Mouse (Mus musculus): ENCODE results near the gene Apcs. TPM values are rescaled to one million over a fixed set of nuclear protein-coding genes. Genes with fewer than 3 reads are reported as not detected.

The Apcs gene
- total RNA-seq (2021) (under 1 TPM in 1 of 2 experiments, not detected in 1; 0.40 TPM), polyA plus RNA-seq (2012; rRNA removed) (not detected in 2 replicates)
- long read RNA-seq: 0 reads

- no peak for DNase-seq
These were observed at the start of gene Apcs for GRCm38 (mm10) chr1:172894777-172895357. TSS of gene Apcs (minus strand) at chr1:172895041.

GRCm38 (mm10) chr1:172932197-172932596 lies 37.4 kb upstream of the Apcs start:
- DNase-seq: no peak

DNA sequence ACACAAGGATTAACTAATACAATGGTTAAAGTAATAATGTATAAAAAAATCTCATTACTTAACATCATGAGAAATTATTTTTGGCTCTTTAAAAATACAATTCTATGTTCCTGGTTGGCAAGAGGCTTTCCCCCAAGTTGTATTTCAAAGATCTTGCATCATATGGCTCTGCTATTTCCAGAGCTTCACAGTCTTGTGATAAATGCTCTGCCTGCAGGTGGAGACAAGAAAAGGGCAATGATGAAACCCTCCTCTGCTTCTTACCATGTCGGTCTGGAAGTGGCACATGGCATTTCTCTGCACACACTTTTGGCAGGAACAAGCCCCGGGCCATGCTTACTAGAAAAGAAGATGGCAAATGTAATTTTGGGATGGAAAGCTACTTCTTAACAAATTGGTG lies 23.6 kb upstream of the Apcs start:
- no peak for DNase-seq

- no peak for DNase-seq
These were observed 22.3 kb upstream of the Apcs start for GRCm38 (mm10) chr1:172917115-172917514.

GRCm38 (mm10) chr1:172903313-172903712 lies 8.5 kb upstream of the Apcs start:
- no peak for DNase-seq

GRCm38 (mm10) chr1:172895435-172895834 lies 594 bp upstream of the Apcs start:
- no peak for DNase-seq

GRCm38 (mm10) chr1:172876675-172877074 lies 18.2 kb downstream of the Apcs start:
- no peak for DNase-seq

GRCm38 (mm10) chr1:172875265-172875664 lies 19.6 kb downstream of the Apcs start:
- DNase-seq: no peak

DNA sequence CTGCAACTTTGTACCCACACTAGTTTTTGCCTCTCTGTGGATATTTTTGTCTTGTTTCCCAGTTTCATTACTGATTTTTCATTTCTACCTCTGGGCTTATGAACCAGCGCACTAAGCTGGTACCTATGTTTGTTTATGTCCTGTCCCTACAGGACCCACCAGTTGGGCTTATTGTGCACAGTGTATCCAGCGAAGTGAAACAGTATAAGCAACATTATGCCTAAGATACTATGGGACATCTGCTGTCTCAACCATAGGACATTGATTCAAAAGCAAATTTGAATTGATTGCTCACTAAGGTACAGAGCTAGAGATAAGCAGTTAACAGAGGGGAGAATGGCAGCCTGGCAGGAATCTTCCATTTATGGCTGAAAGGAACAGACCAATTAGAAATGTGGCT lies 46.7 kb downstream of the Apcs start:
- no peak for DNase-seq

GRCm38 (mm10) chr1:172847044-172847761 lies 47.6 kb downstream of the Apcs start:
- DNase-seq: no peak

Other genes starting within 250 kb of the Apcs start
- 1 to 10 TPM in 1 of 2 experiments, not detected in 1; 1.0 TPM for gene Crp, start 197.0 kb downstream of the Apcs start, total RNA-seq (2021)
- gene Crp, start 197.0 kb downstream of the Apcs start, polyA plus RNA-seq (2012; rRNA removed): not detected in 2 replicates
- not detected for gene Olfr16, start 55.4 kb upstream of the Apcs start, total RNA-seq (2021)
- gene Olfr16, start 55.4 kb upstream of the Apcs start, polyA plus RNA-seq (2012; rRNA removed): not detected in 2 replicates
- not detected for gene Olfr1408, start 242.3 kb upstream of the Apcs start, total RNA-seq (2021)
- not detected in 2 replicates for gene Olfr1408, start 242.3 kb upstream of the Apcs start, polyA plus RNA-seq (2012; rRNA removed)